Mouse (Mus musculus): ENCODE results near the gene Mcm5. TPM values are rescaled to one million over a fixed set of nuclear protein-coding genes. Genes with fewer than 3 reads are reported as not detected.

Mcm5 gene
- polyA plus RNA-seq, 1 experiment from 2014 or later: 123 TPM

GRCm38 (mm10) chr8:75136256-75136655 is 26.9 kb downstream of the Mcm5 start:
- ATAC-seq (ENCODE audit: insufficient number of reproducible peaks, low FRiP score, low TSS enrichment, low read depth): no peak
- 77% methylated on average over 2 of the region's 2 CpGs for WGBS
- no peak overlapping the region for H3K4me3 ChIP-seq (replicated peaks)
- no peaks in the 10 kb centered on the region for H3K4me1 ChIP-seq
- no peaks in the 10 kb centered on the region for H3K9me3 ChIP-seq (replicated peaks)
- H3K9ac ChIP-seq: no peak overlapping the region
- no peaks in the 10 kb centered on the region for H3K27me3 ChIP-seq
- H3K4me2 ChIP-seq (replicated peaks): no peak overlapping the region
- H3K36me3 ChIP-seq: no peaks in the 10 kb centered on the region
- H3K27ac ChIP-seq (replicated peaks): no peak overlapping the region

- H3K27ac ChIP-seq (replicated peaks): no peak overlapping the region
- no peak for ATAC-seq (ENCODE audit: insufficient number of reproducible peaks, low FRiP score, low TSS enrichment, low read depth)
- H3K9ac ChIP-seq: no peak overlapping the region
- H3K4me1 ChIP-seq: no peaks in the 10 kb centered on the region
- no peaks in the 10 kb centered on the region for H3K27me3 ChIP-seq
- WGBS: 73% methylated on average over 3 of the region's 3 CpGs
- no peaks in the 10 kb centered on the region for H3K9me3 ChIP-seq (replicated peaks)
- no peak overlapping the region for H3K4me3 ChIP-seq (replicated peaks)
- H3K4me2 ChIP-seq (replicated peaks): no peak overlapping the region
- no peaks in the 10 kb centered on the region for H3K36me3 ChIP-seq
These were observed 28.2 kb downstream of the Mcm5 start for GRCm38 (mm10) chr8:75137536-75137935.

GRCm38 (mm10) chr8:75150911-75151610 is 41.7 kb downstream of the Mcm5 start:
- Histone ChIP-seq H3K4me3 (replicated peaks) (no peak overlapping the region), H3K27me3 (no peaks in the 10 kb centered on the region), H3K4me1 (no peaks in the 10 kb centered on the region), H3K4me2 (replicated peaks) (no peak overlapping the region), H3K27ac (replicated peaks) (no peak overlapping the region), H3K9me3 (replicated peaks) (no peaks in the 10 kb centered on the region), H3K9ac (no peak overlapping the region), H3K36me3 (no peaks in the 10 kb centered on the region)
- no peak for ATAC-seq (ENCODE audit: insufficient number of reproducible peaks, low FRiP score, low TSS enrichment, low read depth)
- WGBS: 76% methylated on average over 5 of the region's 5 CpGs

DNA sequence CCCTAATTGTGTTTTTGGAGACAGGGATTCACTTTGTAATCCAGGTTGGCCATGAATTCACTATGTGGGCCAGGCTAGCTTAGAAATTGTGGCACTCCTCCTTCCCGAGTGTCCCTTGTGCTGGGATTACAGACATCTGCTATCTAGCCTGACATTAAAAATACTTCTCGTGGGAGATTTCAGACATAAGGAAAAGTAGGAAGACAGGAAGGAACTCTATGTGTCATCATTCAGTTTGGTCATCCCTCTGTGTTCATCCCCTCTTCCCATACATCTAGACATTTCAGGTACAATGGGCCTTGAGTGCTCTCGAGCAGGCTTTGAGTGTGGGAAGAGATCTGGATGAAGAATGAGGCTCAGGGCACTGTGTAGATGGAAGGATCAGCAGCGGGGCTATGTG is 42.4 kb downstream of the Mcm5 start:
- WGBS: 69% methylated on average over 4 of the region's 4 CpGs
- Histone ChIP-seq H3K36me3 (no peaks in the 10 kb centered on the region), H3K4me1 (no peaks in the 10 kb centered on the region), H3K27ac (replicated peaks) (no peak overlapping the region), H3K4me2 (replicated peaks) (no peak overlapping the region), H3K27me3 (no peaks in the 10 kb centered on the region), H3K4me3 (replicated peaks) (no peak overlapping the region), H3K9ac (no peak overlapping the region), H3K9me3 (replicated peaks) (no peaks in the 10 kb centered on the region)
- no peak for ATAC-seq (ENCODE audit: insufficient number of reproducible peaks, low FRiP score, low TSS enrichment, low read depth)

DNA sequence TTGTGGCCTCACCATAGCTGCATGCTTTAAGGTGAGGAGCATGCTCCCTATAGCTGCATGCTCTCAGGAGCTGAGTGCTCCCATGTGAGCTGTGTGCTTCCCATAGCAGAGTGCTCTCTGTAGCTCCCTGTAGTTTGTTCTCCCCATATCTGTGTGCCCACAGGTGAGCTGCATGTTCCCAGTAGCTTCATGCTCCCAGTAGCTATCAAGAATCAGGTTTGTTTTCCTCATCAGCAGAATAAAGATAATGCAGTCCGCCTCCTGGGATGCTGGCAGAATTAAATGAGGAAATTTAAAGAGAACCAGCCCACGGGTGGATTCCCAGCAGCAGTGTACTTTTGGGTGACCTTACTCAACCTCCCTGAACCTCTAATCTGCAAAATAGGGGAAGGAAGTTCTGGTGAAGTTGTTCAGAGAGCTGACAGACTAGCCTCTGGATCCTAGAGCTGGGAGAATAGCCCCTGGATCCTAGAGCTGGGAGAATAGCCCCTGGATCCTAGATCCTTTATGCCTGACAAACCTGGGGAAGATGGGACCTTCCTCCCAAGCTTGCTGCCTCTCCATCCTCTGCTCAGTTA is 43.2 kb downstream of the Mcm5 start:
- 59% methylated on average over 2 of the region's 2 CpGs for WGBS
- Histone ChIP-seq H3K36me3 (no peaks in the 10 kb centered on the region), H3K4me3 (replicated peaks) (no peak overlapping the region), H3K4me1 (no peaks in the 10 kb centered on the region), H3K9ac (no peak overlapping the region), H3K4me2 (replicated peaks) (no peak overlapping the region), H3K27me3 (no peaks in the 10 kb centered on the region), H3K9me3 (replicated peaks) (no peaks in the 10 kb centered on the region), H3K27ac (replicated peaks) (no peak overlapping the region)
- ATAC-seq (ENCODE audit: insufficient number of reproducible peaks, low FRiP score, low TSS enrichment, low read depth): no peak

DNA sequence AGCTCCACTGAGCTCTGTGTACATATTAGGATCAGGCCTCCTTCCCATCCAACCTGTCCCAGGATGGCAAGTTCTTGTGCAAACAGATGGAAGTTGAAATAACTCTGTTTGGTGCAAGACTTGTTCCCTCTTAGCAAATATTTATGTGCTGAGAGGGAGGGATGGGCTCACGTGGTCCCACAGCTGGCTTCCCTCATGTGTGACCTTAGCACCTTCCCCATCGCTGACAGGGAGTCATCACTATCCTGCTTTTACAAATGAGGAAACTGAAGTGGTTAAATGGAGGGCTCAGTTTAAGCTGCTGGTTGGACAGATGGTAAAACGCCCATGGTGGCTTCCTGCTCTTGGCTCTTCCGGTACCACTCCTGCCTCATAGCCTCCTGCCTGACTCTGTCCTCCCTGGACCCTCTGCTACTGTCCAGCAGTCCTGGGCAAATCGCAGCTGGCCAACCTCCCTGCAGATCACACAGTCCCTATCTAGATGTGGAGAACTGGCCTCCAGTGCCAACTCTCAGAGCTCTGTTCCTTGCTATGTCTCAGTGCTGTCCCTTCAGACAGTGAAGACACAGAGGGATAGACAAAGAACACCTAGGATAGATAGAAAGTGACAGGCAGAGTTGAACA is 45.6 kb downstream of the Mcm5 start:
- no peaks in the 10 kb centered on the region for H3K9me3 ChIP-seq (replicated peaks)
- no peaks in the 10 kb centered on the region for H3K4me1 ChIP-seq
- no peak for ATAC-seq (ENCODE audit: insufficient number of reproducible peaks, low FRiP score, low TSS enrichment, low read depth)
- no peak overlapping the region for H3K27ac ChIP-seq (replicated peaks)
- no peaks in the 10 kb centered on the region for H3K27me3 ChIP-seq
- H3K9ac ChIP-seq: no peak overlapping the region
- H3K36me3 ChIP-seq: no peaks in the 10 kb centered on the region
- no peak overlapping the region for H3K4me3 ChIP-seq (replicated peaks)
- no peak overlapping the region for H3K4me2 ChIP-seq (replicated peaks)
- WGBS: 59% methylated on average over 5 of the region's 5 CpGs

DNA sequence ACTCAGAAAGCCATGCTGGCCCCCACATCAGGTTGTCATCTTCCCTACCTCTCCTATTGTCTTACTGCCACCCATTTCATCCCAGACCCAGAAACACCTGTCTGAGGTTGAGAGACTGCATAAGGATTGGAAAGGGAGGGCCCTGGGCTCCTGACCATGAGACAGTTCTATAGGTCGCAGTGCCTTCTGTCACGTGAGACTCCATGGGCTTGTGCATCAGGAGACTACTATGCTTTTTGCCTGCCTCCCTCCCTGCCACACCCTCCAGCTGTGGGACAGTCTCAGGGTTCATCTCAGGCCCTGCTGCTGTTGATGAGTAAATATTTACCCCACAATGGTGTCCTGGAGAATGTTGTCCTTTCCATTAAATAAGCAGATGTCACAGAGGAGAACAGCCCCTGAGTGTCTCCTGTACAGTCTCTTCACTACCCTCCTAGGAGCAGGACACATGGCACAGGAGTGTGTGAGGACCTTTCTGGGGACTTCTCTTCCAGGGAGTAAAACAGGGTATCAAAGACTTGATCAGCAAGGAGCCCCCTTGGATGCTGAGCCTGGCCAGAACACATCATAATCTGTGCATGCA is 46.5 kb downstream of the Mcm5 start:
- Histone ChIP-seq H3K27ac (replicated peaks) (no peak overlapping the region), H3K27me3 (no peaks in the 10 kb centered on the region), H3K4me2 (replicated peaks) (no peak overlapping the region), H3K36me3 (no peaks in the 10 kb centered on the region), H3K9me3 (replicated peaks) (no peaks in the 10 kb centered on the region), H3K9ac (no peak overlapping the region), H3K4me3 (replicated peaks) (no peak overlapping the region), H3K4me1 (no peaks in the 10 kb centered on the region)
- ATAC-seq (ENCODE audit: insufficient number of reproducible peaks, low FRiP score, low TSS enrichment, low read depth): no peak
- 79% methylated on average over 2 of the region's 2 CpGs for WGBS

DNA sequence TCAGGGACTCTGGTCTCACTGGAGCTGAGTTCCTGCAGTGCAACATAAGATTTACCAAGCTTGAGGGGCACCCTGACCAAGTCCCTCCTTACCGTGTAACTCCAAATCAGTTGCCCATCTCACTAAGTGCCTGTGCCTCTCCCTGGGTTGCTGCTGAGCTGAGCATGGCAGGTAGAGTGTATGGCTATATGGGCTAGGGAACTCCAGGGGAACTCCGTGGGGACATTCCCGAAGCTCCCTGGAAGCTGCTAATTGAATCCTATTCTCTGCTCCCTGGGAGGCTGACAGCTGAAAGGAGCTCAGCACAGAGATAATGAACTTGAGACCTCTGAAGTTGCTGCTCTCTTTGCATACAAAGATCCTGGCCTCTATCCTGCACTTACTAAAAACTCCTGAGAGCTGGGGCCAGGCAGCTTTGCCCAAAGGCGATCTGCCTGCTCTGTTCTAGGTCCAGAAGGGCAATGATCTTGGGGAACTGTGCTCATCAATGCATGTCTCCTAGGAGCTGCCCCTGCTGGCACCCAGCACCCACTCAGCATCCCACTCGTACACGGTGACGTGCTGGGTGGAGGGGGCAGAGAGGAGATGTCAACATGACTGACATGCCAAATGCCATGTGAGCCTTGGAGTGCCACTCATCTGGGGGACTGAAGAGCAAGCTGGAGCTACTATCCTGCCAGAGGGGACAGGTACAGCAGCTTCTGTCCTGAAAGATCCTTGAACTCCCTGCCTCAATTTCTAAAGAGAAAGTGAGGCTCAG is 48.3 kb downstream of the Mcm5 start:
- H3K4me3 ChIP-seq (replicated peaks): no peak overlapping the region
- WGBS: 34% methylated on average over 7 of the region's 7 CpGs
- no peak overlapping the region for H3K27ac ChIP-seq (replicated peaks)
- no peak for ATAC-seq (ENCODE audit: insufficient number of reproducible peaks, low FRiP score, low TSS enrichment, low read depth)
- H3K27me3 ChIP-seq: no peaks in the 10 kb centered on the region
- H3K36me3 ChIP-seq: no peaks in the 10 kb centered on the region
- H3K4me2 ChIP-seq (replicated peaks): no peak overlapping the region
- H3K4me1 ChIP-seq: no peaks in the 10 kb centered on the region
- no peaks in the 10 kb centered on the region for H3K9me3 ChIP-seq (replicated peaks)
- no peak overlapping the region for H3K9ac ChIP-seq

DNA sequence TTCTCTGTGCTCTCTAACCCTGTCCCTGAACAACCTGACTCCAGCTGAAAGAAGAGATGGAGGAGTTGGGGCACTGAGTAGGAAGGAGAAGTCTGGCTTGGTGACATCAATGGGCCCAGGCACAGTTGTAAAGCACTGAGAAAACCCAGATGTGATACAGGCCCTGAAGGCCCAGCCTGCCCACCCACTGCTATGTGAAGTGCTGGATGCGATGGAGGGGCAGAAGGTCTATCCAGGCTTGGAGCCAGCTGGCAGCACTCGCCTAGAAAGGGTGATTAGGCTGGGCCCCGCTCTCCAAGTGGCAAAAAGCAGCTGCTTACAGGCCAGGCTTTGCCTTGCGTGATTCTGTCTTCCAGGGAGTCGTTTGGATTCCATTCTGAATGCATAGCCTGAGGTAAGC is 60.0 kb downstream of the Mcm5 start:
- Histone ChIP-seq H3K4me1 (no peaks in the 10 kb centered on the region), H3K9me3 (replicated peaks) (no peaks in the 10 kb centered on the region), H3K36me3 (no peaks in the 10 kb centered on the region), H3K9ac (no peak overlapping the region), H3K4me3 (replicated peaks) (no peak overlapping the region), H3K27me3 (no peaks in the 10 kb centered on the region), H3K27ac (replicated peaks) (no peak overlapping the region), H3K4me2 (replicated peaks) (no peak overlapping the region)
- 57% methylated on average over 5 of the region's 5 CpGs for WGBS
- 0 out of 2 replicates have a peak, but pooled peaks have one; percentile 30 for ATAC-seq (ENCODE audit: insufficient number of reproducible peaks, low FRiP score, low TSS enrichment, low read depth)

GRCm38 (mm10) chr8:75172009-75172685 is 62.8 kb downstream of the Mcm5 start:
- H3K9me3 ChIP-seq (replicated peaks): no peaks in the 10 kb centered on the region
- ATAC-seq (ENCODE audit: insufficient number of reproducible peaks, low FRiP score, low TSS enrichment, low read depth): no peak
- H3K4me2 ChIP-seq (replicated peaks): no peak overlapping the region
- WGBS: 66% methylated on average over 6 of the region's 6 CpGs
- H3K4me1 ChIP-seq: no peaks in the 10 kb centered on the region
- H3K27me3 ChIP-seq: no peaks in the 10 kb centered on the region; the same call in 1 of the 2 replicates
- H3K27ac ChIP-seq (replicated peaks): no peak overlapping the region
- H3K9ac ChIP-seq: no peak overlapping the region
- no peaks in the 10 kb centered on the region for H3K36me3 ChIP-seq
- H3K4me3 ChIP-seq (replicated peaks): no peak overlapping the region

Data from embryonic facial prominence, embryonic 15.5 days (tissue).